Mouse (Mus musculus): ENCODE data around the gene Rnf227. TPM values are rescaled to one million over a fixed set of nuclear protein-coding genes. Genes with fewer than 3 reads are reported as not detected.

The Rnf227 gene
- polyA plus RNA-seq, 1 experiment: 5.7 TPM

DNA sequence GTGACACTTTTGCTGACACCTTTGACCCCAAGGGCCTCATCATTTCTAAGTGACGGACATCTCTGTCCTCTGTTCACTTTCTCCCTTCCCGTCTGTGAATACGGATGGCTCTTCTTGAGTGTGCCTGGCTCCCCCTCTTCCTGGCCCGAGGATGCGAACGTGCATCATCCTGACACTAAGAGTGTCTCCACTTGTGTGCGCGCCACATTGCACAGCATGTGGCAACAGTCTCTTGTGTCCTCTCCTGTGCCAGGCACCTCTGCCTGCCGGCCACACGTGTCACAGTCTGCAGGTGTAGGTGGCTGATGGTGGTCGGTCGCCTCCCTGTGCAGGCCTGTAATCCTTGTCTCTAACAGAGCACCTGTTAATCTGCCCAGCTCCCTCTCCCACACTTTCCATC, 31.3 kb downstream of the Rnf227 start:
- Histone ChIP-seq H3K4me1 (ENCODE audit: control insufficient read depth, insufficient read depth, low read length) (peaks cover 11% of the 10 kb centered on the region), H3K36me3 (ENCODE audit: control insufficient read depth, insufficient read depth, low read length) (no peaks in the 10 kb centered on the region; the same call in 1 of the 2 replicates), H3K27ac (ENCODE audit: control insufficient read depth, insufficient read depth, low read depth, low read length) (peak overlapping the region; percentile 16; the same call in 1 of the 2 replicates), H3K4me3 (ENCODE audit: control insufficient read depth, low read depth, low read length) (no peak overlapping the region), H3K27me3 (ENCODE audit: control insufficient read depth, insufficient read depth, low read length) (no peaks in the 10 kb centered on the region)
- TF ChIP-seq POLR2A (IDR thresholded peaks at IDR 0.05; ENCODE audit: control insufficient read depth, low read depth, low read length) (no peak), CTCF (IDR thresholded peaks at IDR 0.05; ENCODE audit: control insufficient read depth, insufficient read depth, insufficient replicate concordance, low read depth, low read length) (no peak)

DNA sequence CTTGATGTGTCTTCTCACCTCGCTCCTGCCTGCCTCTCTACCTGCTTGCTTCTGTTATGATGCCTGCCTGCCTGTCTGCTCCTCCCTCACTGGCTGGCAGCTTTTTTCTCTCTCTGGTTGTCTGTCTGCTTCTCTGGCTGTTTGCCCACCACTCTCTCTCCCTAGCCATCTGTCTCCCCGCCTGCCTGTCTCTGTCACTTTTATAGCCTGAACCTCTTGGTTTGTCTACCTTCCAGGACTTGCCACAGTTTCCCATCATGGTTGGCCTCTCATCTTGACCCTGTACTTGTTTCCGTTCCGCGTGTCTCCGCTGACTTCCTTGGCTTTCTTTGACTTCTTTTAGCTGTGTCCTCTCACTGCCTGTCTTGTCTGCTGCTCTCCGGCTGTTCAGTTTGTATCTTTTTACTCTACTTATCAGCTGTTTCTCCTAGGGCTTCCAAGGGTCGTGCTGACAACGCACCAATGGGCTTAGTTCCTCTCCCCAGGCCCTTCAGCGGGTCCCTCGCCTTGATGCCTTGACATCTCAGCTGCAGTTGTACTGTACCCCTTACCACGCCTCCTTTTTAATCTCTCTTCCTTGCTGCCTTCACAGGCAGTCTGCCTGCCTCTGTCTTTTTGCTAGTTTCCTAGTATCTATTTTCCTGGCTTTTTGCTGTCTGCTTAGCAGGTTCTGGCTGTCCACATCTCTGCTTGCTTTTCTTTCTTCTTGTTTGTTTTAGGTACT, 32.0 kb downstream of the Rnf227 start:
- Histone ChIP-seq H3K4me1 (ENCODE audit: control insufficient read depth, insufficient read depth, low read length) (peaks cover 10% of the 10 kb centered on the region), H3K27ac (ENCODE audit: control insufficient read depth, insufficient read depth, low read depth, low read length) (no peak overlapping the region), H3K4me3 (ENCODE audit: control insufficient read depth, low read depth, low read length) (no peak overlapping the region), H3K27me3 (ENCODE audit: control insufficient read depth, insufficient read depth, low read length) (no peaks in the 10 kb centered on the region), H3K36me3 (ENCODE audit: control insufficient read depth, insufficient read depth, low read length) (no peaks in the 10 kb centered on the region; the same call in 1 of the 2 replicates)
- TF ChIP-seq CTCF (IDR thresholded peaks at IDR 0.05; ENCODE audit: control insufficient read depth, insufficient read depth, insufficient replicate concordance, low read depth, low read length) (no peak), POLR2A (IDR thresholded peaks at IDR 0.05; ENCODE audit: control insufficient read depth, low read depth, low read length) (no peak)

DNA sequence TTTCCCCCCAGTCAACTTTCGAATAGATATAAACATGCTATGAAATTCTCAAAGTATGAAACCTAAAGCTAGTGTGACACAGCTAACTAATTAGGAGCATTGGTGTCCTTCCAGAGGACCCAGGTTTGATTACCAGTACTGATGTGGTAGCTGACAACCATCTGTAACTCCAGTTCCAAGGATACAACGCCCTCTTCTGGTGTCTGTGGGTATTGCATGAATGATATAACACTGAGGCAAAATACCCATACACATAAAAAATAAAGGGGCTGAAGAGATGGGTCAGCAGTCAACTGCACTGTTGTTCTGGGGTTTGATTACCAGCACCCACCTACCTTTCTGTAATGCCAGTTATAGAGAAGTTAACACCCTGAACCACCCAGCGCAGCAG, 32.5 kb downstream of the Rnf227 start:
- H3K36me3 ChIP-seq (ENCODE audit: control insufficient read depth, insufficient read depth, low read length): peaks cover 1% of the 10 kb centered on the region; the same call in 1 of the 2 replicates
- H3K27me3 ChIP-seq (ENCODE audit: control insufficient read depth, insufficient read depth, low read length): no peaks in the 10 kb centered on the region
- H3K27ac ChIP-seq (ENCODE audit: control insufficient read depth, insufficient read depth, low read depth, low read length): no peak overlapping the region
- TF ChIP-seq CTCF (IDR thresholded peaks at IDR 0.05; ENCODE audit: control insufficient read depth, insufficient read depth, insufficient replicate concordance, low read depth, low read length): no peak
- TF ChIP-seq POLR2A (IDR thresholded peaks at IDR 0.05; ENCODE audit: control insufficient read depth, low read depth, low read length): no peak
- peaks cover 4% of the 10 kb centered on the region for H3K4me1 ChIP-seq (ENCODE audit: control insufficient read depth, insufficient read depth, low read length)
- no peak overlapping the region for H3K4me3 ChIP-seq (ENCODE audit: control insufficient read depth, low read depth, low read length)

DNA sequence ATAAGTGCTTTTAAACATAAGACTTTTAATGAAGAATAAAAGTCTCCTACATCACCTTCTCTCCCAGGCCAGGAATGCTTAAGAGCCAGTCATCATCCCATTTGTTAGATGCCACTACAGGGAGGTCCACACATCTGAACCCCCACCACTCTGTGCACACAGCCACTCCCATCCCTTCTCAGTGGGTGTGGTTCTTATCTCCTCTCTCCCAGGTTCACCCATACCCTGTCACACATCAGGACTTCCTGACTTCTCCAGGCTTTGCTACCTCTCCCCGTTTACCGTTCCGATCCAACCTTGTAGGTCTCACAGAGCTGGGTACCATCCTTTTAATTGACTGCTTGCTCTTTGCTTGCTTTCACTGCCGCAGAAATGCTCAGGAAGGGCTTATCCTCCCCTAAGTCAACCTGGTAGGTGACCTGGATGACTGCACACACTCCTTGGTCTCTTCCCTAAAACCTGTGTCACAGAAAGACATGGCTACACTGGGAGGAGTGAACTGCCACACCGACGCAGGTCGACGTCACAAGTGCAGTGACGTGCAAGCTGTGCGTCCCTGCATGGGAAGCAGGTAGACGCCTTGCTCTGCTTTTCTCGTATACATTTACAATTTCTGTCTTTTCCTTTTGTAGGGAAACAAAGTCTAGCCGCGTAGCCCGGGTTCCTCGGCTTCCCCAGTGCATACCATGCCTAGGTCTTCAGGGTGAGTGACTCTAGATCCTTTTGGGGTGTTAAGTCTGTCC, 33.1 kb downstream of the Rnf227 start:
- TF ChIP-seq CTCF (IDR thresholded peaks at IDR 0.05; ENCODE audit: control insufficient read depth, insufficient read depth, insufficient replicate concordance, low read depth, low read length) (no peak), POLR2A (IDR thresholded peaks at IDR 0.05; ENCODE audit: control insufficient read depth, low read depth, low read length) (no peak)
- H3K4me1 ChIP-seq (ENCODE audit: control insufficient read depth, insufficient read depth, low read length): peaks cover 2% of the 10 kb centered on the region; the same call in 1 of the 2 replicates
- peaks cover 2% of the 10 kb centered on the region; the same call in 1 of the 2 replicates for H3K36me3 ChIP-seq (ENCODE audit: control insufficient read depth, insufficient read depth, low read length)
- no peaks in the 10 kb centered on the region for H3K27me3 ChIP-seq (ENCODE audit: control insufficient read depth, insufficient read depth, low read length)
- no peak overlapping the region for H3K4me3 ChIP-seq (ENCODE audit: control insufficient read depth, low read depth, low read length)
- no peak overlapping the region for H3K27ac ChIP-seq (ENCODE audit: control insufficient read depth, insufficient read depth, low read depth, low read length)

DNA sequence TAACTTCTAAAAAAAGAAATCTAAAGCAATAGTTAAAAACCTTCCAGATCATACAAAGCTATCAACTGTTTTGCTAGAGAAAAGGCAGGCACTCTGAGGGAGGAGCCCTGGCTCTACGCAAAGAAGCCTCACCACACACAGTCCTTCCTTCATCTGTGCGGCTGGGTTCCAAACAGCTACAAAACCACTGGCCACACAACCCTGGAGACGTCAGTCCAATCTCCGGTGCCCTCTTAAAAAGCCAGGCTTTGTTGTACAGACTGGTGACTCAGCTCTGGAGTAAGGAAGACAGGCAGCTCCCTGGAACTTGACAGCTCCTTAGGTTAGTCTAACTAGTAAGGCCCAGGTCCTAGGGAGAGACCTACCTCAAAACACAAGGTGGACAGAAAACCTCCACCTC, 35.4 kb downstream of the Rnf227 start:
- Histone ChIP-seq H3K36me3 (ENCODE audit: control insufficient read depth, insufficient read depth, low read length) (peaks cover 2% of the 10 kb centered on the region; the same call in 1 of the 2 replicates), H3K27me3 (ENCODE audit: control insufficient read depth, insufficient read depth, low read length) (no peaks in the 10 kb centered on the region), H3K27ac (ENCODE audit: control insufficient read depth, insufficient read depth, low read depth, low read length) (no peak overlapping the region), H3K4me3 (ENCODE audit: control insufficient read depth, low read depth, low read length) (no peak overlapping the region), H3K4me1 (ENCODE audit: control insufficient read depth, insufficient read depth, low read length) (peaks cover 2% of the 10 kb centered on the region; the same call in 1 of the 2 replicates)
- TF ChIP-seq POLR2A (IDR thresholded peaks at IDR 0.05; ENCODE audit: control insufficient read depth, low read depth, low read length) (no peak), CTCF (IDR thresholded peaks at IDR 0.05; ENCODE audit: control insufficient read depth, insufficient read depth, insufficient replicate concordance, low read depth, low read length) (no peak)

DNA sequence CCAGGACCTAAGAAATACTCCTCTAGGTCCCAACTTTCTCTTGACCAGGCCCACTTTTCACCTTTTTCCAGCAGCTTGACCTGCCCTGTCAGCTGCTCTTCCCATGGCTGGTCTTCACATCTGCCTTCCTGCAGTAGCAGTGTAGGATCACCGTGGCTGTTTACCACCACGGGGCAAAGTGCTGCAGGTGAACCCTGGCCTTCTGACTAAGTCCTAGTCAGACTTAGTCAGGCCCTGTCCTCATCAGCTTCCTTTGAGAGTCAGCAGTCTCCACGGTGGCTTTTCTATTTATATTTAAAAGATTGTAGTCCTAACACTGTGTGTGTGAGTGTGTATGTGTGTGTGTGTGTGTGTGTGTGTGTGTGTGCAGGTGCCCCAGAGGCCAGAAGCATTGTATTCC, 37.5 kb downstream of the Rnf227 start:
- no peak overlapping the region for H3K4me3 ChIP-seq (ENCODE audit: control insufficient read depth, low read depth, low read length)
- H3K27me3 ChIP-seq (ENCODE audit: control insufficient read depth, insufficient read depth, low read length): no peaks in the 10 kb centered on the region
- peaks cover 2% of the 10 kb centered on the region; the same call in 1 of the 2 replicates for H3K36me3 ChIP-seq (ENCODE audit: control insufficient read depth, insufficient read depth, low read length)
- TF ChIP-seq POLR2A (IDR thresholded peaks at IDR 0.05; ENCODE audit: control insufficient read depth, low read depth, low read length) (no peak), CTCF (IDR thresholded peaks at IDR 0.05; ENCODE audit: control insufficient read depth, insufficient read depth, insufficient replicate concordance, low read depth, low read length) (no peak)
- no peaks in the 10 kb centered on the region for H3K4me1 ChIP-seq (ENCODE audit: control insufficient read depth, insufficient read depth, low read length)
- no peak overlapping the region for H3K27ac ChIP-seq (ENCODE audit: control insufficient read depth, insufficient read depth, low read depth, low read length)

DNA sequence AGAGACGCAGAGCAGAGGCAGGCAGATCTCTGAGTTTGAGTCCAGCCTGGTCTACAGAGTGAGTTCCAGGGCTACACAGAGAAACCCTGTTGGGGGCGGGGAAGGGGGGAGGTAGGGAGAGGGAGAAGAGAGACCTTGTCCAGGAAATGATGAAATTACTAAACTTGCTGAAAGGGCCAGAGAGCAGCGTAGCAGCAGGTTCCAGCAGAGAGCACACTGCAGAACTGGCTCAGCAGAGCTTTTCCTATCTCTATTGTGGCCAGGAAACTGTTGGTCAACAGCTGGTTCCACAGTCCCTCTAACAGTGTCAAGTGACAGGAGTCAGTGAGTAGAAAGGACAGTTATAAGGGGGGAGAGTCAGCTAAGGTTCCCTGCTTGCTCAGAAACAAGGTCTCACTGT, 39.3 kb downstream of the Rnf227 start:
- Histone ChIP-seq H3K4me1 (ENCODE audit: control insufficient read depth, insufficient read depth, low read length) (no peaks in the 10 kb centered on the region), H3K27ac (ENCODE audit: control insufficient read depth, insufficient read depth, low read depth, low read length) (no peak overlapping the region), H3K4me3 (ENCODE audit: control insufficient read depth, low read depth, low read length) (no peak overlapping the region), H3K27me3 (ENCODE audit: control insufficient read depth, insufficient read depth, low read length) (no peaks in the 10 kb centered on the region), H3K36me3 (ENCODE audit: control insufficient read depth, insufficient read depth, low read length) (peaks cover 2% of the 10 kb centered on the region; the same call in 1 of the 2 replicates)
- no peak for TF ChIP-seq CTCF (IDR thresholded peaks at IDR 0.05; ENCODE audit: control insufficient read depth, insufficient read depth, insufficient replicate concordance, low read depth, low read length)
- no peak for TF ChIP-seq POLR2A (IDR thresholded peaks at IDR 0.05; ENCODE audit: control insufficient read depth, low read depth, low read length)
